Mouse (Mus musculus) G1E (cell line): ENCODE measurements around the gene Ppp1r2. TPM values are rescaled to one million over a fixed set of nuclear protein-coding genes. Genes with fewer than 3 reads are reported as not detected.

Experiments
- ATAC-seq: 2 replicates; pipeline ENCODE4 v1.8.0; 2016; ENCODE audit warnings: mild to moderate bottlenecking; ENCODE audit not compliant: insufficient number of reproducible peaks, poor library complexity, low FRiP score, severe bottlenecking; ENCODE audit errors: extremely low read depth
- DNase-seq: peaks from one replicate; pipeline ENCODE4 v3.0.0; 2012; ENCODE audit warnings: low spot score
- H3K27me3 ChIP-seq: 2 replicates; pipeline ENCODE4 v1.6.1; 2012; ENCODE audit warnings: mild to moderate bottlenecking, low read length, inconsistent platforms; ENCODE audit not compliant: insufficient read depth
- H3K36me3 ChIP-seq: replicated peaks from 2 replicates; pipeline ENCODE3; 2012; ENCODE audit warnings: mild to moderate bottlenecking, inconsistent platforms
- H3K4me1 ChIP-seq: 2 replicates; pipeline ENCODE4 v1.6.1; 2012; ENCODE audit warnings: low read depth, low read length, inconsistent platforms, mixed read lengths; ENCODE audit not compliant: insufficient read depth
- H3K4me3 ChIP-seq: 2 replicates; pipeline ENCODE4 v1.5.1; 2012; ENCODE audit warnings: low read depth, mild to moderate bottlenecking, inconsistent platforms, low read length, moderate library complexity, mixed read lengths
- H3K9me3 ChIP-seq: replicated peaks from 2 replicates; pipeline ENCODE4 v1.6.1; 2012; ENCODE audit warnings: inconsistent platforms
- CTCF ChIP-seq: IDR thresholded peaks from 2 replicates; pipeline ENCODE4 v1.5.1; 2012; ENCODE audit warnings: low read depth, low read length, inconsistent platforms, mixed read lengths
- GATA1 ChIP-seq: IDR thresholded peaks from 2 replicates; pipeline ENCODE4 v1.6.1; 2012; ENCODE audit warnings: borderline replicate concordance, low read length, inconsistent platforms, mixed read lengths
- GATA2 ChIP-seq: IDR thresholded peaks from 2 replicates; pipeline ENCODE4 v1.6.1; 2012; ENCODE audit warnings: low read depth, low read length, inconsistent platforms, borderline replicate concordance
- POLR2AphosphoS5 ChIP-seq: IDR thresholded peaks from 2 replicates; pipeline ENCODE4 v1.6.1; 2012; ENCODE audit warnings: low read depth, low read length, inconsistent platforms; ENCODE audit not compliant: insufficient replicate concordance
- TAL1 ChIP-seq: conservative IDR thresholded peaks from 2 replicates; pipeline ENCODE4 v1.6.1; 2012; ENCODE audit warnings: low read depth, low read length, inconsistent platforms, mixed read lengths
- polyA plus RNA-seq: library from polyadenylated mRNA; stranded (reverse); fragments of >175 nt; gene quantifications from 2 replicates; pipeline ENCODE4 v1.2.3, GENCODE M21; 2012
- total RNA-seq, 2 experiments: library from RNA; stranded (forward) in 1 of 2; stranded (reverse) in 1 of 2; fragments of 200-1000 nt in 1 of 2; fragments of >200 nt in 1 of 2; fragmentation: Nextera tagmentation in 1 of 2; gene quantifications; 2 replicates each; pipeline ENCODE4 v1.2.3; 2014 to 2017

Gene Ppp1r2
- total and polyA plus RNA-seq, 3 experiments, result 38.2 to 76.2 (median 45.3) TPM

- H3K4me3 ChIP-seq, result no peak overlapping the region
- no peak for DNase-seq
- H3K9me3 ChIP-seq, result no peaks in the 10 kb centered on the region
- ATAC-seq, result no peak
- H3K27me3 ChIP-seq, result 0 out of 2 replicates have a peak, but pooled peaks cover 3% of the 10 kb centered on the region
- TF ChIP-seq POLR2AphosphoS5 (no peak), GATA2 (no peak), TAL1 (no peak), CTCF (no peak), GATA1 (no peak)
- no peaks in the 10 kb centered on the region for H3K4me1 ChIP-seq
- H3K36me3 ChIP-seq, result no peaks in the 10 kb centered on the region
Measured at GRCm38 (mm10) chr16:31238281-31238680, 36.8 kb downstream of the Ppp1r2 start.

- Histone ChIP-seq H3K9me3 (no peaks in the 10 kb centered on the region), H3K36me3 (no peaks in the 10 kb centered on the region), H3K4me3 (no peak overlapping the region), H3K4me1 (no peaks in the 10 kb centered on the region), H3K27me3 (peaks cover 3% of the 10 kb centered on the region; the same call in 1 of the 2 replicates)
- TF ChIP-seq GATA1, result no peak
- TF ChIP-seq GATA2, result no peak
- TF ChIP-seq TAL1, result no peak
- TF ChIP-seq POLR2AphosphoS5, result no peak
- no peak for TF ChIP-seq CTCF
- no peak for DNase-seq
- ATAC-seq, result no peak
Measured at GRCm38 (mm10) chr16:31235457-31236310, 39.4 kb downstream of the Ppp1r2 start.

GRCm38 (mm10) chr16:31234808-31235456 lies 40.1 kb downstream of the Ppp1r2 start:
- TF ChIP-seq GATA1, result no peak
- no peak for TF ChIP-seq GATA2
- TF ChIP-seq POLR2AphosphoS5, result no peak
- TF ChIP-seq TAL1, result no peak
- no peak for TF ChIP-seq CTCF
- peaks cover 4% of the 10 kb centered on the region; the same call in 1 of the 2 replicates for H3K27me3 ChIP-seq
- no peak overlapping the region for H3K4me3 ChIP-seq
- H3K4me1 ChIP-seq, result no peaks in the 10 kb centered on the region
- no peaks in the 10 kb centered on the region for H3K9me3 ChIP-seq
- ATAC-seq (no peak), DNase-seq (no peak)
- H3K36me3 ChIP-seq, result no peaks in the 10 kb centered on the region

- peaks cover 9% of the 10 kb centered on the region for H3K27me3 ChIP-seq
- no peak overlapping the region for H3K4me3 ChIP-seq
- H3K36me3 ChIP-seq, result no peaks in the 10 kb centered on the region
- H3K4me1 ChIP-seq, result no peaks in the 10 kb centered on the region
- no peaks in the 10 kb centered on the region for H3K9me3 ChIP-seq
- ATAC-seq (no peak), DNase-seq (no peak)
- TF ChIP-seq POLR2AphosphoS5, result no peak
- TF ChIP-seq GATA2, result no peak
- TF ChIP-seq TAL1, result no peak
- TF ChIP-seq CTCF, result no peak
Measured at GRCm38 (mm10) chr16:31234356-31234755, 40.7 kb downstream of the Ppp1r2 start.

GRCm38 (mm10) chr16:31233541-31234339 lies 41.3 kb downstream of the Ppp1r2 start:
- H3K9me3 ChIP-seq, result no peaks in the 10 kb centered on the region
- no peak for TF ChIP-seq TAL1
- TF ChIP-seq GATA1, result no peak
- TF ChIP-seq CTCF, result no peak
- TF ChIP-seq POLR2AphosphoS5, result no peak
- no peak for TF ChIP-seq GATA2
- DNase-seq, result no peak
- peaks cover 9% of the 10 kb centered on the region for H3K27me3 ChIP-seq
- H3K4me3 ChIP-seq, result no peak overlapping the region
- no peak for ATAC-seq
- H3K4me1 ChIP-seq, result no peaks in the 10 kb centered on the region
- no peaks in the 10 kb centered on the region for H3K36me3 ChIP-seq
